Mouse (Mus musculus) forebrain, embryonic 14.5 days (tissue): ENCODE measurements at regions not wholly inside any gene's neighbourhood (a gene's known extent, or its start where the extent isn't known, plus 50 kb on each side); places are given as distances from the start of the nearest gene placed in this dataset.

ENCODE experiments used
- ATAC-seq: fragments of 200-750 bp; cut with Nextera tagmentation; 2 replicates; pipeline ENCODE4 v1.8.0; 2017; ENCODE audit warnings: mild to moderate bottlenecking, moderate library complexity
- DNase-seq: peaks from one replicate; pipeline ENCODE4 v3.0.0-alpha.2; 2015; ENCODE audit warnings: low spot score
- H3K27ac ChIP-seq: fragments of 300-500 bp; sonication (generic); 2 replicates; pipeline ENCODE4 v1.5.1; 2014; ENCODE audit warnings: low read depth, mild to moderate bottlenecking, control low read depth, low read length, moderate library complexity
- H3K27me3 ChIP-seq: fragments of 300-500 bp; sonication (generic); replicated peaks from 2 replicates; pipeline ENCODE4 v1.6.1; 2014; ENCODE audit warnings: low read length, control low read depth, mixed read lengths; ENCODE audit not compliant: control insufficient read depth, insufficient read depth
- H3K36me3 ChIP-seq: fragments of 300-500 bp; sonication (generic); 2 replicates; pipeline ENCODE4 v1.6.1; 2014; ENCODE audit warnings: low read length, control low read depth; ENCODE audit not compliant: control insufficient read depth, insufficient read depth
- H3K4me1 ChIP-seq: fragments of 300-500 bp; sonication (generic); 2 replicates; pipeline ENCODE4 v1.6.1; 2014; ENCODE audit warnings: antibody characterized with exemption, low read length, control low read depth; ENCODE audit not compliant: control insufficient read depth, insufficient read depth
- H3K4me2 ChIP-seq: fragments of 300-500 bp; sonication (generic); 2 replicates; pipeline ENCODE4 v1.6.1; 2014; ENCODE audit warnings: mild to moderate bottlenecking, control low read depth, low read length
- H3K4me3 ChIP-seq: fragments of 300-500 bp; sonication (generic); 2 replicates; pipeline ENCODE4 v1.5.1; 2014; ENCODE audit warnings: low read depth, low read length, control low read depth
- H3K9ac ChIP-seq: fragments of 300-500 bp; sonication (generic); 2 replicates; pipeline ENCODE4 v1.6.1; 2014; ENCODE audit warnings: mild to moderate bottlenecking, low read length, control low read depth, moderate library complexity
- H3K9me3 ChIP-seq: fragments of 300-500 bp; sonication (generic); replicated peaks from 2 replicates; pipeline ENCODE4 v1.6.1; 2016; ENCODE audit warnings: low read length, control low read depth, mixed read lengths; ENCODE audit not compliant: control insufficient read depth
- WGBS: fragments of 180-500 bp; shearing (Covaris S2); extraction: QIAGEN DNeasy Blood & Tissue Kit; methylation state at CpG from one replicate; pipeline ENCODE4 v1.1.7; 2014; 5-methylcytosine and 5-hydroxymethylcytosine counted together

- no peaks in the 10 kb centered on the region for H3K4me1 ChIP-seq
- H3K27ac ChIP-seq, result no peak overlapping the region
- 69% methylated on average over 5 of the region's 5 CpGs for WGBS
- no peak overlapping the region for H3K4me3 ChIP-seq
- ATAC-seq (no peak), DNase-seq (no peak)
- H3K4me2 ChIP-seq, result no peak overlapping the region
- no peaks in the 10 kb centered on the region for H3K36me3 ChIP-seq
- no peak overlapping the region for H3K9ac ChIP-seq
- H3K27me3 ChIP-seq, result no peaks in the 10 kb centered on the region
- no peaks in the 10 kb centered on the region for H3K9me3 ChIP-seq
Observed at GRCm38 (mm10) chr1:69447276-69447675, 239.8 kb downstream of the Ikzf2 start.

- Histone ChIP-seq H3K9ac (no peak overlapping the region), H3K36me3 (no peaks in the 10 kb centered on the region), H3K27me3 (no peaks in the 10 kb centered on the region), H3K4me2 (no peak overlapping the region), H3K27ac (no peak overlapping the region), H3K4me3 (no peak overlapping the region), H3K4me1 (no peaks in the 10 kb centered on the region), H3K9me3 (no peaks in the 10 kb centered on the region)
- no peak for DNase-seq
- no peak for ATAC-seq
- WGBS, result 67% methylated on average over 4 of the region's 4 CpGs
Observed at GRCm38 (mm10) chr1:69444722-69445121, 242.3 kb downstream of the Ikzf2 start.

DNA sequence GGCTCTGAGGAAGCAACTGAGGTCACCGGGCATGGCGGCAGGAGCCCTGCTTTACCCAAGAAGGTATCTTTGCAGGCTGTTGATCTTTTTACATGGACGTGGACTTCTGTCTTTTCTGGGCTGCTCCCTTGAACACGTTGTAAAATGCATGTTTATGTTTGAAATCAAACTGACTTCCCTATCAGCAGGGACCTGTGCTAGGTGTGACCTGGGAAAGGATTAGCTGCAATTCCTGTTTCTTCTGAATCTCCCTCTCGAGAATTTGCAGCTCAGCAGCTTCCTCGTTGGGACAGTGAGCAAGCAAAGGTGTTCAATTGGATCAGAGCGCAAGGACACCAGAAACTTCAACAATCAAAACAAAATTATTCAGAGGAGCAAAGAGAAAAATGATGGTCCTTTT is 243.6 kb downstream of the Ikzf2 start:
- Histone ChIP-seq H3K27me3 (no peaks in the 10 kb centered on the region), H3K27ac (no peak overlapping the region), H3K36me3 (no peaks in the 10 kb centered on the region), H3K9ac (no peak overlapping the region), H3K4me3 (no peak overlapping the region), H3K4me1 (no peaks in the 10 kb centered on the region), H3K9me3 (no peaks in the 10 kb centered on the region), H3K4me2 (no peak overlapping the region)
- ATAC-seq (no peak), DNase-seq (no peak)
- 70% methylated on average over 7 of the region's 7 CpGs for WGBS

DNA sequence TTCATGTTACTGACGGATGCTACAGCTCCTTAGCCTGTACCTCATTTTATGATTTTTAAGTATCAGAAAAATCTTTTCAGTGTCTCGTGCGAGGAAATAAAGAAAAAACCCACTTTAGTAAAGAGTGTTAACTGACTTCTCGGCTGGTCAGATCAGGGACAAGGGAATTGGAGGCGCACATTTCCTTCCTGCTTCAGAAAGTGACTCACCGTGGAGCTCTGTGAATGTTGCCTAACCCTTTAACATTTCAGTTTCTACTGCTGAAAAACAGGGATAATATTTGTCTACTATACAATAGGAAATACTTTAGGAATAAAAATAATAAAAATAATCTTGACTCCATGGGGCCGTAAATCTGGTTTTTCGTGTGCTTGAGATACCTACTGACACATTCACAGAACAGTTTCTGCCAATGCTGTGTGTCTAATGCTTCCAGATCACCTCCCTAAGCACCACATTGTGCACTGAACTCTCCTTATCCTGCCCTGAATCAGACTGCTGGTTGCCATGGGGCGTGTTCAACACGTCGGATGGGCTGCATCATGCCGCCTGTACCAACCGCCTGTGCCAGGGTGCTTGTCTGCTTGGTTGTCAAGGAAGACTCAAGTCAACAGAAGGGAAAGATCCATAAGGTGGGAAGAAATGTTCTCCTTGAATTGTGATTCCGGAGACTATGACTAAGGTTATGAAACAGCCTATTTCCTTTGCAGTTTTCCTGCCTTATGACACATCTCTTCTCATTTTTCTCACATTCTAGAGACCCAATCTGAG is 246.3 kb downstream of the Ikzf2 start:
- Histone ChIP-seq H3K27ac (no peak overlapping the region), H3K36me3 (no peaks in the 10 kb centered on the region), H3K27me3 (no peaks in the 10 kb centered on the region), H3K4me3 (no peak overlapping the region), H3K9ac (no peak overlapping the region), H3K9me3 (no peaks in the 10 kb centered on the region), H3K4me1 (no peaks in the 10 kb centered on the region), H3K4me2 (no peak overlapping the region)
- no peak for DNase-seq
- 91% methylated on average over 14 of the region's 14 CpGs for WGBS
- no peak for ATAC-seq

DNA sequence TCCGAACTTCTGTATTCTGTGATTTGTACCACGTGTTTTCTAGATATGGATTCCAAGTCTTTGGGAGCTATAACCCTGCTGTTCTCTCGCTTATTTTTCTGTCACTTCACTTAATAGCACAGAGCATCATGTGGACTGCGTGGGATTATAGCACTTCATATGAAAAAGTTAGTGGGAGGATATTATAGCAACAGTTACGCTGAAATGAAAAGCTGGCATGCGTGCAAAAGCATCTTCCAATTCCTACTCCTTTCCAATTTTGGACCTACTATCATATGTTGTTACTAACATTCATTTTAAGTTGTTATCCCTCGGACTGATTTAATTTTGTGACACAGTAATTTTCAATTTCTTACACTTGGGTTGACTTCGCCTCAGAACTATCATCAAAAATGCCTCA is 250.0 kb downstream of the Ikzf2 start:
- Histone ChIP-seq H3K9me3 (no peaks in the 10 kb centered on the region), H3K27me3 (no peaks in the 10 kb centered on the region), H3K9ac (no peak overlapping the region), H3K4me2 (no peak overlapping the region), H3K4me3 (no peak overlapping the region), H3K4me1 (no peaks in the 10 kb centered on the region), H3K36me3 (no peaks in the 10 kb centered on the region), H3K27ac (no peak overlapping the region)
- whole genome bisulfite sequencing, result 92% methylated on average over 8 of the region's 8 CpGs
- ATAC-seq (no peak), DNase-seq (no peak)

DNA sequence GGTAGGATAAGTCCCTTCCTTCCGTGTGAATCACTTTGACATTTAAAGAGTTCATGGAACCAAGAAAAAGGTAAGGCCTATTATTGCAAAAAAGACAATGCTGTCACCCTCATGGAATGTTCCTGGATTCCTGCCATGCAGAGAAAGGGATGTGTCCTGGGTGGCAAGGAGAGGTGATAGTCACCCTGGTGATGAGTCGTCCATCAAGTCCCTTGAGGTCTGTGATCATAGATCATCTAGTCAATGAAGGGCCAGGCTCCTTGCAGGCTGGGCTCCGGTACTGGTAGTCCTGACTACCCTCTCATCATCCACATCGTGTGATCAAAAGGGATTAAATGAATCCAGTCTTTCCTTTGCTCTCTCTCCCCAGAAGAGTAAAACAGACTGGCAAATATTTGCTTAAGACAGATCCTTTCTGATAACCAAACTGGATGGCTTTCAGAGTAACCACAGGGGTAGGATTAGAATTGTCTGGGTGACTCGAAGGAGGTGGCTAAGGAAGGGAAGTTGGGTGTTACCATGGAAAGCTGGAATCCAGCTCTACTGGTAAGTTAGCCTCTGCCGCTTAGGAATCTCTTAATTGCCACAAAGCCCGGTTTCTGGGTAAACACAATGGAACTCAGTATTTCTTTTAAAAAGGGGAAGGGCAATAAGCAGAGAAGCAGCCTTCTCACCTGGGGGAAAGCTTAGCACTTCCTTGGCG is 253.2 kb downstream of the Ikzf2 start:
- DNase-seq, result no peak
- H3K4me3 ChIP-seq, result no peak overlapping the region
- H3K27me3 ChIP-seq, result no peaks in the 10 kb centered on the region
- H3K4me2 ChIP-seq, result no peak overlapping the region
- WGBS, result 25% methylated on average over 8 of the region's 8 CpGs
- no peaks in the 10 kb centered on the region for H3K36me3 ChIP-seq
- no peak for ATAC-seq
- H3K9me3 ChIP-seq, result no peaks in the 10 kb centered on the region
- H3K27ac ChIP-seq, result no peak overlapping the region
- H3K4me1 ChIP-seq, result no peaks in the 10 kb centered on the region; the same call in 1 of the 2 replicates
- no peak overlapping the region for H3K9ac ChIP-seq

- DNase-seq, result no peak
- Histone ChIP-seq H3K9me3 (no peaks in the 10 kb centered on the region), H3K4me1 (no peaks in the 10 kb centered on the region; the same call in 1 of the 2 replicates), H3K27ac (no peak overlapping the region), H3K36me3 (no peaks in the 10 kb centered on the region), H3K4me3 (no peak overlapping the region), H3K27me3 (no peaks in the 10 kb centered on the region), H3K4me2 (no peak overlapping the region), H3K9ac (no peak overlapping the region)
- ATAC-seq, result no peak
- WGBS, result 38% methylated on average over 8 of the region's 8 CpGs
Observed at GRCm38 (mm10) chr1:69430683-69431407, 256.2 kb downstream of the Ikzf2 start.

- H3K27me3 ChIP-seq, result no peaks in the 10 kb centered on the region
- no peak overlapping the region for H3K4me3 ChIP-seq
- no peak overlapping the region for H3K4me2 ChIP-seq
- ATAC-seq, result peak; percentile 58; the same call in 1 of the 2 replicates
- no peaks in the 10 kb centered on the region; the same call in 1 of the 2 replicates for H3K4me1 ChIP-seq
- H3K36me3 ChIP-seq, result no peaks in the 10 kb centered on the region
- no peak overlapping the region for H3K27ac ChIP-seq
- H3K9ac ChIP-seq, result no peak overlapping the region
- H3K9me3 ChIP-seq, result no peaks in the 10 kb centered on the region
- DNase-seq, result peak; percentile 57
- 32% methylated on average over 5 of the region's 5 CpGs for WGBS
Observed at GRCm38 (mm10) chr1:69429632-69430031, 257.4 kb downstream of the Ikzf2 start.
